Mouse (Mus musculus) embryonic fibroblast, embryonic 13.5 days (primary cell): Measurements from ENCODE around the gene Smim20.

ENCODE experiments used
- CTCF ChIP-seq: IDR thresholded peaks from 2 replicates; pipeline ENCODE4 v1.5.1; 2011; ENCODE audit warnings: mild to moderate bottlenecking, control low read depth, low read length, moderate library complexity, borderline replicate concordance; ENCODE audit not compliant: insufficient read depth
- POLR2A ChIP-seq: IDR thresholded peaks from 2 replicates; pipeline ENCODE4 v1.6.1; 2011; ENCODE audit warnings: low read depth, mild to moderate bottlenecking, control low read depth, low read length, moderate library complexity

- TF ChIP-seq CTCF (no peak), POLR2A (no peak)
Measured at GRCm38 (mm10) chr5:53317885-53318466, 51.1 kb downstream of the Smim20 start.
